Mouse (Mus musculus) intestine, embryonic 15.5 days (tissue): ENCODE data around the gene Xcl1. TPM values are rescaled to one million over a fixed set of nuclear protein-coding genes. Genes with fewer than 3 reads are reported as not detected.
"Not testable (repeated sequence)": the region's sequence is repeated elsewhere in the genome, so short reads cannot be mapped to it uniquely, and the experiment has no call there.

Experiments
- ATAC-seq: fragments of 200-750 bp; cut with Nextera tagmentation; 2 replicates; pipeline ENCODE4 v1.8.0; 2017; ENCODE audit warnings: moderate TSS enrichment, moderate library complexity
- H3K27ac ChIP-seq: fragments of 300-500 bp; sonication (generic); 2 replicates; pipeline ENCODE4 v1.5.1; 2015; ENCODE audit warnings: mild to moderate bottlenecking, inconsistent platforms
- H3K27me3 ChIP-seq: fragments of 300-500 bp; sonication (generic); replicated peaks from 2 replicates; pipeline ENCODE4 v1.6.1; 2015; ENCODE audit warnings: inconsistent platforms
- H3K36me3 ChIP-seq: fragments of 300-500 bp; sonication (generic); 2 replicates; pipeline ENCODE4 v1.6.1; 2015; ENCODE audit warnings: inconsistent platforms
- H3K4me1 ChIP-seq: fragments of 300-500 bp; sonication (generic); replicated peaks from 2 replicates; pipeline ENCODE4 v1.6.1; 2015; ENCODE audit warnings: inconsistent platforms
- H3K4me2 ChIP-seq: fragments of 300-500 bp; sonication (generic); replicated peaks from 2 replicates; pipeline ENCODE4 v1.6.1; 2015; ENCODE audit warnings: mild to moderate bottlenecking, inconsistent platforms
- H3K4me3 ChIP-seq: fragments of 300-500 bp; sonication (generic); replicated peaks from 2 replicates; pipeline ENCODE4 v1.5.1; 2015; ENCODE audit warnings: inconsistent platforms
- H3K9ac ChIP-seq: fragments of 300-500 bp; sonication (generic); 2 replicates; pipeline ENCODE4 v1.6.1; 2015; ENCODE audit warnings: inconsistent platforms
- H3K9me3 ChIP-seq: fragments of 300-500 bp; sonication (generic); 2 replicates; pipeline ENCODE4 v1.6.1; 2016; ENCODE audit warnings: inconsistent platforms
- WGBS: fragments of 180-500 bp; shearing (Covaris S2); methylation state at CpG from one replicate; pipeline ENCODE4 v1.1.7; 2015; 5-methylcytosine and 5-hydroxymethylcytosine counted together
- polyA plus RNA-seq: library from polyadenylated mRNA; unstranded; fragments of >200 nt; fragmentation: Nextera tagmentation; extraction: Ambion mirVana; gene quantifications from 2 replicates; pipeline ENCODE4 v1.2.1, GENCODE M21; 2015

The Xcl1 gene
- polyA plus RNA-seq: 0.83 TPM in 1 of 2 replicates, not detected in the other

DNA sequence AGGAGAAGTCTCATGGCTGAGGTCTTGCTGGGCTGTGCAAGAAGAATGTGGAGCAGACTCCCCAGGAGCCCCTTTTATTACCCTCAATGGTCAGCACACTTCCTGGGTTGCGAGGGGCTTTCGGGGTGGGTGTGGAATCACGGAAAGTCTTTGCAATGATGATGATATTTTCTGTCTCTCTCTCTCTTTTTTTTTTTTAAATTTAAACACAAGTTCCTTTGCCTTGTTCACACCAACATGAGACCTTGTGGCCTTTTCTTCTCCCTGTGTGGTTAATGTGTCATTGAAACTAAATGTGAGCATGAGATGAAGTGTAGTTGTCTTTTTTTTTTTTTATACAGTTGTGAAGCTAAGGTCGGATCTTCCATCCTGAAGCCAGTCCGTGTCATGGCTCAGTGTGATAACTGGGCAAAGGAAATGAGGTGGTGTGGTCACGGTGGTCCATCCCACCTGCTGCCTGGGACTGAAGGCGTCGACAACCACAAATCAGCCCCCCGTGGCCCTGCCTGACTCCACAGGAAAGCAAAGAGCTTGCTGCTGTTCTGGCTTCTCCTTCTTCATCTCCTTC, at the start of gene Xcl1:
Gene Xcl1 (minus strand): TSS at position 51 of the 568 bp plus-strand sequence.
- H3K4me1 ChIP-seq: no peaks in the 10 kb centered on the region
- H3K4me2 ChIP-seq: no peak within 1 kb of the TSS
- WGBS: 62% methylated on average over 9 of the region's 9 CpGs
- no peak within 1 kb of the TSS for H3K9ac ChIP-seq
- H3K27ac ChIP-seq: no peak within 1 kb of the TSS
- no peaks in the 10 kb centered on the region for H3K27me3 ChIP-seq
- ATAC-seq: peak; percentile 39; the same call in 1 of the 2 replicates
- no peaks in the 10 kb centered on the region for H3K9me3 ChIP-seq
- H3K36me3 ChIP-seq: no peaks in the 10 kb centered on the region
- H3K4me3 ChIP-seq: no peak within 1 kb of the TSS

DNA sequence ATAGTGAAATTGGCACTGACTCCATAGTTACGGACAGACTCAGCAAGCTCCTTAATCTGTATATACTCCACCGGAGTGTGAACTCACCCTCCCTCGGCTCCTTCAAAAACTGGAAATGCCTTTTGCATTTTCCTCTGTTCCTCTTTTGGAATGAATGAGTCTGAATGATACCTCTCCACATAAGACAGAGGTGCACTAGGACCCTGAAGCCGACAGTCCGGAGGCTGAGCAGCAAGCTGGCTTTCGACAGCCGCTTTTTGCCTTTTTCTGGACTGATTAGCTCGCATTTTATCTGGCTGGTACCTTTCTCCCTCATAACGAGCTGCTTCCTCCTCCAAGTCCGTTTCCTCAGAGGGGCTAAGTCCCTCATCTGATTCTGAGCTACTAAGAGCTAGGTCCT, 49.4 kb upstream of the Xcl1 start:
- not testable (repeated sequence) for H3K4me2 ChIP-seq, ATAC-seq, H3K27ac ChIP-seq, H3K9me3 ChIP-seq, H3K9ac ChIP-seq, H3K27me3 ChIP-seq, H3K36me3 ChIP-seq, H3K4me1 ChIP-seq, H3K4me3 ChIP-seq
- WGBS: 91% methylated on average over 10 of the region's 10 CpGs

- no peak overlapping the region for H3K4me3 ChIP-seq
- ATAC-seq: no peak
- H3K4me2 ChIP-seq: no peak overlapping the region
- H3K27me3 ChIP-seq: no peaks in the 10 kb centered on the region
- no peaks in the 10 kb centered on the region for H3K9me3 ChIP-seq
- no peaks in the 10 kb centered on the region for H3K36me3 ChIP-seq
- no peak overlapping the region for H3K27ac ChIP-seq
- no peak overlapping the region for H3K9ac ChIP-seq
- no peaks in the 10 kb centered on the region for H3K4me1 ChIP-seq
These were observed 42.0 kb upstream of the Xcl1 start for GRCm38 (mm10) chr1:164977351-164977750.

- no peaks in the 10 kb centered on the region for H3K36me3 ChIP-seq
- H3K27ac ChIP-seq: no peak overlapping the region
- ATAC-seq: peak; percentile 63
- no peak overlapping the region for H3K9ac ChIP-seq
- WGBS: 55% methylated on average over 7 of the region's 7 CpGs
- no peaks in the 10 kb centered on the region for H3K27me3 ChIP-seq
- no peaks in the 10 kb centered on the region for H3K9me3 ChIP-seq
- no peaks in the 10 kb centered on the region for H3K4me1 ChIP-seq
- H3K4me3 ChIP-seq: no peak overlapping the region
- no peak overlapping the region for H3K4me2 ChIP-seq
These were observed 40.4 kb upstream of the Xcl1 start for GRCm38 (mm10) chr1:164975729-164976128.

DNA sequence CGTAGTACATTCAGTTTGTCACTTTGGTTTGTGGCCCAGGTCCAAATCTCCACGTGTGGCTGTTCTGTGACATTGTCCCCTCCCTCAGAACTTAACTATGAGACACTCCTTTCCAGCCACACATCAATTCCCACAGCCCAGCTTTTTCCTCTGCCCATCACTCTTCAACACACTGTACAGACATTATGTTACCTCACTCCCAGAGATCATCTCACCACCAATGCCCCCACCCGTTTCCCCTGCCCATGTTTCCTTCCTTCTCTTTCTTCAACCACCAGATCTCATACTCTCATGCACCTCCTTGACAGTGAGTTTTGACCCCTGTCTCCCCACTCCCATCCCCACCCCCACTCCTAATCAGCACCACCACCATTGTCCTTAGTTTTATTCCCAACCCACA, 39.9 kb upstream of the Xcl1 start:
- no peak overlapping the region for H3K27ac ChIP-seq
- no peaks in the 10 kb centered on the region for H3K36me3 ChIP-seq
- no peak overlapping the region for H3K4me3 ChIP-seq
- H3K9ac ChIP-seq: no peak overlapping the region
- H3K27me3 ChIP-seq: no peaks in the 10 kb centered on the region
- no peaks in the 10 kb centered on the region for H3K4me1 ChIP-seq
- no peak overlapping the region for H3K4me2 ChIP-seq
- 77% methylated on average over 3 of the region's 3 CpGs for WGBS
- no peaks in the 10 kb centered on the region for H3K9me3 ChIP-seq
- ATAC-seq: peak; percentile 26; the same call in 1 of the 2 replicates

- Histone ChIP-seq H3K27ac (no peak overlapping the region), H3K4me3 (no peak overlapping the region), H3K36me3 (no peaks in the 10 kb centered on the region), H3K4me2 (no peak overlapping the region), H3K4me1 (no peaks in the 10 kb centered on the region), H3K9me3 (no peaks in the 10 kb centered on the region), H3K27me3 (no peaks in the 10 kb centered on the region), H3K9ac (no peak overlapping the region)
- 52% methylated on average over 3 of the region's 3 CpGs for WGBS
- ATAC-seq: no peak
These were observed 38.5 kb upstream of the Xcl1 start for GRCm38 (mm10) chr1:164973790-164974189.

DNA sequence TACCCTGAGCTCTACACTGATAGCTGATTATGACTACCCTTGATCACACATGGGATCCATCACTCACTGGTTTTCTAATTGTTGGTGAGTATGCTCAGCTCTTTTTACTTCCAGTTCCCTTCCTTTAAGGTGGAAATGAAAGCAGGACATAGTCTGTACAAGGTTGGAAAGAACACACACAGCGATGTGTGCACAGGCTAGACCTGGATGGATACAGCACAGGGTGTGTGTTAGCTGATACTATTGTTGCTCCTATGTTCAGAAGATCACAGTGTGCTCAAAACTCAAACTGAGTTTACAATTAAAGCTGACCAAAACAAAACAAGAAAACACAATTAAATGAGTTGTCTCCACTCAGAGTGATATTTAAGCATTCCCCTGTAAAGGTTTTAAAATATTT, 38.0 kb upstream of the Xcl1 start:
- Histone ChIP-seq H3K4me3 (no peak overlapping the region), H3K9ac (no peak overlapping the region), H3K4me1 (no peaks in the 10 kb centered on the region), H3K9me3 (no peaks in the 10 kb centered on the region), H3K4me2 (no peak overlapping the region), H3K27ac (no peak overlapping the region), H3K36me3 (no peaks in the 10 kb centered on the region), H3K27me3 (no peaks in the 10 kb centered on the region)
- no peak for ATAC-seq
- 96% methylated on average over 1 of the region's 1 CpGs for WGBS

DNA sequence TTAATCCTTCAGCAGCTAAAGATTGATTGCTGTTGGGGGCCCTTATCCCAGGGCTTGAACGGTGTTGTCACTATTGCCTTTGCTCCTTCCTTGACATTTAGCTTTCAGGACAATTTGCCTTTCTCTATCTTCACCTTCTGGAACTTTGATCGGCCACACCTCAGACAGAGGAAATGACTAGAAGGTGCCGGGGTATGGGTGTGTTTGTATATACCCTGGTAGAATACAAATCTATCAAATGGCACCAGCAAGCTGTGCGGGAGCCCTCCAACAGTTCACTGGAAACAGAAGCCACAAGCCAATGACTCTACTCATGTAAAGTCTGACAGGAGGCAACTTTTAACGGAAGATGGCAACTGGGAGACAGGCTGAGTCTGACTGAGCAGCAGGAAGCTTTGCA, 37.4 kb upstream of the Xcl1 start:
- H3K4me2 ChIP-seq: no peak overlapping the region
- no peak overlapping the region for H3K9ac ChIP-seq
- no peak overlapping the region for H3K4me3 ChIP-seq
- no peaks in the 10 kb centered on the region for H3K4me1 ChIP-seq
- H3K9me3 ChIP-seq: no peaks in the 10 kb centered on the region
- H3K27me3 ChIP-seq: no peaks in the 10 kb centered on the region
- WGBS: 61% methylated on average over 5 of the region's 5 CpGs
- H3K27ac ChIP-seq: no peak overlapping the region
- H3K36me3 ChIP-seq: no peaks in the 10 kb centered on the region
- peak; percentile 80 for ATAC-seq

DNA sequence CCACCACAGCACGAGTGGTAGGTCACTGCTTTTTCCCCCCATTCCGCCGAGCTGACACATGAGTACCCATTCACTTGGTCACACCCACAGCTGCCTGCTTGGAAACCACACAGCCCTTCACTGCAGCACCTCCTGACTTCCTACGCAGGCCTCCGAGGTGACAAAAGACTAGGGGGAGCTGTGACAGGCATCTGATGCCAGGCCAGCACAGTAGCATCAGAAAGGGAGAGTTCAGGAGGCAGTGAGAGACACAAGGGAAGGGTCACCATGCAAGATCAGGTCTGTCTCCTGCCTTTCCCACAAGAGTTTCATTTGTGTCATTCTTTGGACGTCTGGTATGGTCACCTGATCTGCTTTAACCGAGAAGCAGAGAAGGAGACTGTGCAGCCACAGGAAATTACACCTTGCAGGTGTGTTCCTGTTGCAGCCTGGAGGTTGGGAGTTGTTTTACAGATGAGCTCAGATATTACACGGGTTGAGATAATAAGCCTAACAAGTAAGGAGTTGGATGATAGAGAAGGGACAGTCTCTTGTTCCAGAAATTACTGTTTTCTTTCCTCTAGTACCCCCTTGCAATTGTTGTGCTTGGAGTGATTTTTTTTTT, 30.9 kb upstream of the Xcl1 start:
- Histone ChIP-seq H3K36me3 (no peaks in the 10 kb centered on the region), H3K27ac (no peak overlapping the region), H3K4me1 (0 out of 2 replicates have a peak, but pooled peaks cover 2% of the 10 kb centered on the region), H3K27me3 (no peaks in the 10 kb centered on the region), H3K9me3 (no peaks in the 10 kb centered on the region), H3K4me2 (no peak overlapping the region), H3K9ac (no peak overlapping the region), H3K4me3 (no peak overlapping the region)
- no peak for ATAC-seq
- 51% methylated on average over 8 of the region's 8 CpGs for WGBS

- Histone ChIP-seq H3K4me3 (no peak overlapping the region), H3K9me3 (no peaks in the 10 kb centered on the region), H3K4me1 (0 out of 2 replicates have a peak, but pooled peaks cover 3% of the 10 kb centered on the region), H3K4me2 (no peak overlapping the region), H3K27ac (no peak overlapping the region), H3K36me3 (no peaks in the 10 kb centered on the region), H3K9ac (no peak overlapping the region), H3K27me3 (no peaks in the 10 kb centered on the region)
- 44% methylated on average over 2 of the region's 2 CpGs for WGBS
- peak; percentile 88 for ATAC-seq
These were observed 25.3 kb upstream of the Xcl1 start for GRCm38 (mm10) chr1:164960610-164961009.

- Histone ChIP-seq H3K4me2 (no peak overlapping the region), H3K36me3 (no peaks in the 10 kb centered on the region), H3K4me3 (no peak overlapping the region), H3K9me3 (no peaks in the 10 kb centered on the region), H3K27ac (no peak overlapping the region), H3K9ac (no peak overlapping the region), H3K4me1 (0 out of 2 replicates have a peak, but pooled peaks cover 3% of the 10 kb centered on the region), H3K27me3 (no peaks in the 10 kb centered on the region)
- WGBS: 57% methylated on average over 11 of the region's 11 CpGs
- no peak for ATAC-seq
These were observed 24.6 kb upstream of the Xcl1 start for GRCm38 (mm10) chr1:164959787-164960385.

- Histone ChIP-seq H3K36me3 (no peaks in the 10 kb centered on the region), H3K27me3 (no peaks in the 10 kb centered on the region), H3K4me3 (no peak overlapping the region), H3K9me3 (no peaks in the 10 kb centered on the region), H3K9ac (no peak overlapping the region), H3K4me2 (no peak overlapping the region), H3K27ac (no peak overlapping the region), H3K4me1 (0 out of 2 replicates have a peak, but pooled peaks cover 3% of the 10 kb centered on the region)
- ATAC-seq: no peak
- WGBS: 89% methylated on average over 3 of the region's 3 CpGs
These were observed 23.8 kb upstream of the Xcl1 start for GRCm38 (mm10) chr1:164959160-164959559.

DNA sequence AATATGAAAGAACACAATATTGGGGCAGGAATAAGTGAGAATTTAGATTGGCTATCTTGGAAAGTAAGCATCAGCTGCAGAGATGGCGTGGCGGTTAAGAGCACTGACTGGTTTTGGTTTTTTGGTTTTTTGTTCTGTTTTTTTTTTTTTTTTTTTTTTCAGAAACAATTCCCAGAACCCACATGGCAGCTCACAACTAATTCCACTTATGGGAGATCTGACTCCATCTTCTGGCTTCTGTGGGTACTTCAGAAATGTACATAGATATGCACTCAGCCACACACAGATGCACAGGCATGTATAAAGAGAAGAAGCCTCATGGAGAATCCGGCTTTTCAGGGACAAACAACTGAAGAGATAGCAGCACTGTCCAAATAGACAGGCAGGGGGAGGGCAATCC, 22.6 kb upstream of the Xcl1 start:
- ATAC-seq: no peak
- H3K9ac ChIP-seq: no peak overlapping the region
- no peak overlapping the region for H3K4me3 ChIP-seq
- 91% methylated on average over 3 of the region's 3 CpGs for WGBS
- 0 out of 2 replicates have a peak, but pooled peaks cover 3% of the 10 kb centered on the region for H3K4me1 ChIP-seq
- H3K4me2 ChIP-seq: no peak overlapping the region
- no peak overlapping the region for H3K27ac ChIP-seq
- H3K36me3 ChIP-seq: no peaks in the 10 kb centered on the region
- H3K9me3 ChIP-seq: no peaks in the 10 kb centered on the region
- no peaks in the 10 kb centered on the region for H3K27me3 ChIP-seq
